Mouse (Mus musculus) gastrocnemius, adult 2 months (tissue): ENCODE results near the gene Gm12355. TPM values are rescaled to one million over a fixed set of nuclear protein-coding genes. Genes with fewer than 3 reads are reported as not detected.

Experiments
- DNase-seq: peaks from one replicate; pipeline ENCODE4 v3.0.0; 2022
- H3K27ac ChIP-seq: fragments of 200-600 bp; 2 replicates; pipeline ENCODE4 v1.8.1; 2022; ENCODE audit warnings: mild to moderate bottlenecking
- H3K4me3 ChIP-seq: fragments of 200-600 bp; 2 replicates; pipeline ENCODE4 v1.8.1; 2022; ENCODE audit warnings: mild to moderate bottlenecking, moderate library complexity
- CTCF ChIP-seq: fragments of 200-600 bp; IDR thresholded peaks from 2 replicates; pipeline ENCODE4 v1.8.1; 2022; ENCODE audit warnings: antibody characterized with exemption, mild to moderate bottlenecking, moderate library complexity
- intact Hi-C: fragments of 180-260 bp; cut with DNase I; formaldehyde crosslinking; loops from one replicate; pipeline ENCODE4 v1.15.1; 2025
- total RNA-seq, 2 experiments: library from RNA; stranded (reverse); gene quantifications; 2 replicates each; pipeline ENCODE4 v1.2.3; 2021

The Gm12355 gene
- total RNA-seq, 2 experiments from 2014 or later, result 4.6 to 5.6 TPM

DNA sequence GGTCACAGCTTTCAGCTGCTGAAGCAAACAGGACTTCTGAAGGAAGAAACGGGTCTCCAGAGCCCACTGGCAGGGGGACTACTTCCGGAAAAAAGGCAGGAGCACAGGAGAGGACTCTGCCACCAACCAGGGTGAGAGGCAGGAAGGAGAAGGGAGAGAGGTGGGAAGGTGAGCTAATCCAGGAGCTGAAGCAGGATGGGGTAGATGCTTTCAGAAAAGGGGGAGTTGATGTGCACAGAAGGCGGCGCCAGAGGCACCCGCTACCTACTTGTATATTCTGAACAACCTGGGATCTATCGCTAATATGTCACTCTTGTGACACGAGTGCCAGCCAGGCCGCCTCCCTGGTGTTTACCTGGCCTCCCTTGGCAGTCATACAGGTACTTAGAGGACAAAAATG lies 27.5 kb downstream of the Gm12355 start, which contains the start of gene Lrrc3c:
Gene Lrrc3c, plus strand, starts transcription at position 301 of the 400 bp plus-strand sequence.
- H3K4me3 ChIP-seq, result no peak within 1 kb of the TSS; the same call in 1 of the 2 replicates
- intact Hi-C loops, result loop anchor here (10.0 kb wide), 1 partner anchor 253 kb away; the partner anchor contains the start of gene Ppp1r1b
- no peak for DNase-seq
- no peak within 1 kb of the TSS for H3K27ac ChIP-seq
- no peak for TF ChIP-seq CTCF

DNA sequence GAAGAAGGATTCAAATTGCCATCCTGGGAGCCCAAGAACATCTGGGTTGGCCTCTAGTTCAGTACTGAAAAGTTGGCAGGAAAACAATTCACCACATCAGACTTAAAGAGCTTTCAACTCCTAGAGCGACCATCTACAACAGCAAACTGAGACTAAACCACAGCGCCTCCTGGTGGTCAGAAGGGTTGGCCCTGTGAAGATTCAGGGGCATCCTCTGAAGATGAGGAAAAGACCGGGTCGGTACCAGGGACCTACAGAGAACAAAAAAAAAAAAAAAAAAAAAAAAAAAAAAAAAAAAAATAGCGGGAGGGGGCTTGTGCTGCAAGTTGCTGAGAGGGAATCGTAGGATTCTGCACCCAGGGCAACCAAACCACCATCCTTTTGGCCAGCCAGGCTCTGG lies 28.1 kb downstream of the Gm12355 start:
- Histone ChIP-seq H3K27ac (no peak overlapping the region), H3K4me3 (no peak overlapping the region)
- DNase-seq, result peak; percentile 56
- TF ChIP-seq CTCF, result peak; percentile 72
- intact Hi-C loops, result loop anchor here (10.0 kb wide), 1 partner anchor 253 kb away; the partner anchor contains the start of gene Ppp1r1b

DNA sequence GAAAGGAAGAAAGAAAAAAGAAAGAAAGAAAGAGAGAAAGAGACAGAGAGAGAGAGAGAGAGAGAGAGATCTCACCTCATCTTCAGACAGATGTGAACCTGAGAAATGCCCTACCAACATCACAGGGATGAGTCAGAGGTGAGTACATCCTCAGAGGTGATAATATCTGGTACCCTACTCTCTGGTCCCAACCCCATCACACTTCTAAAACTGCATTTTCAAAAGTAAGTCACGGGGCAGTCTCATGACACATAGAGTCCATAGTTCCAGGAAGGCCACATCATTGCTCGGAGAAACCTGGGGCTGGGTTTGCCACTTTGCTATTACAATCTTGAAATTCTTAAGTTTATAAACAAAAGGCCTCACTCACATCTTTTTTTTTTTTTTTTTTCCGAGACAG lies 29.5 kb downstream of the Gm12355 start:
- no peak for TF ChIP-seq CTCF
- Histone ChIP-seq H3K27ac (no peak overlapping the region), H3K4me3 (no peak overlapping the region)
- intact Hi-C loops, result loop anchor here (2.0 to 10.0 kb wide), 2 partner anchors 39 to 251 kb away; partner anchors contain the start of gene Ppp1r1b
- DNase-seq, result no peak

DNA sequence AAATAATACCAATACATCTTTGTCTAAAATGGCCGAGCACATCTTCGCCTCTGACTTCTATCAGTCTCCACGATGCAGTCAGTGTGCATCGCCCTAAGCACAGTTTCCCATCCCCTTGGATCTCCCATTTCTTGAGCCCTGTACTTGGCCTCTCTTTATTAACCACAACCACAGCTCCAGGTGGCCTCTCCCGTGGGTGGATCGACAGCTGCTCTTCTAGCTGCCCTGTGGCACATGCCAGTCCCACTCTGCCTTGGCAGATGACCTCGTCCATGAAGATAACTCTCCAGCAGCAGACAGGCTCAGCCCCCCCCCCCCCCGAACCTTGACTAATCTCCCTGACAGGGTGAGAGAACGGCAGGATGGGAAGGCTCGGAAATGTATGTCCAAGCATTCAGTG lies 30.0 kb downstream of the Gm12355 start:
- DNase-seq, result no peak
- intact Hi-C loops, result loop anchor here (2.0 to 10.0 kb wide), 2 partner anchors 39 to 251 kb away; partner anchors contain the start of gene Ppp1r1b
- Histone ChIP-seq H3K4me3 (no peak overlapping the region), H3K27ac (no peak overlapping the region)
- no peak for TF ChIP-seq CTCF

DNA sequence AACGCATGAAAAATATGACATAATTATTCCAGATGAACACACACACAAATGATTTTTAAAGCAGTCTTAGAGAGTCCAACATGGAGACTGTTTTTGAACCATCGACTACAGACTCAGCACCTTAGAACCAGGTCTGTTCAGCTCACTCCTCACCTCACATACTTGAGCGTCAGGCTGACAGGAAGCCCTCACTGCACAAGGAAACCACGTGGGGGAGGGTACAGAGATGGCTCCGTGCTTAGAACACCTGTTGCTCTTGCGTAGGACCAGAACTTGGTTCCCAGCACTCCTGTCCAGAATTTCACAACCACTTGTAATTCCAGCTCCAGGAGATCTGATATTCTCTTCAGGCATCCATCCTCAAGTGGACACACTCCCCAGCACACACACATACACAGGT lies 30.4 kb downstream of the Gm12355 start:
- H3K27ac ChIP-seq, result no peak overlapping the region
- H3K4me3 ChIP-seq, result no peak overlapping the region
- intact Hi-C loops, result loop anchor here (2.0 to 10.0 kb wide), 2 partner anchors 38 to 250 kb away; partner anchors contain the start of gene Ppp1r1b
- DNase-seq, result no peak
- TF ChIP-seq CTCF, result no peak

DNA sequence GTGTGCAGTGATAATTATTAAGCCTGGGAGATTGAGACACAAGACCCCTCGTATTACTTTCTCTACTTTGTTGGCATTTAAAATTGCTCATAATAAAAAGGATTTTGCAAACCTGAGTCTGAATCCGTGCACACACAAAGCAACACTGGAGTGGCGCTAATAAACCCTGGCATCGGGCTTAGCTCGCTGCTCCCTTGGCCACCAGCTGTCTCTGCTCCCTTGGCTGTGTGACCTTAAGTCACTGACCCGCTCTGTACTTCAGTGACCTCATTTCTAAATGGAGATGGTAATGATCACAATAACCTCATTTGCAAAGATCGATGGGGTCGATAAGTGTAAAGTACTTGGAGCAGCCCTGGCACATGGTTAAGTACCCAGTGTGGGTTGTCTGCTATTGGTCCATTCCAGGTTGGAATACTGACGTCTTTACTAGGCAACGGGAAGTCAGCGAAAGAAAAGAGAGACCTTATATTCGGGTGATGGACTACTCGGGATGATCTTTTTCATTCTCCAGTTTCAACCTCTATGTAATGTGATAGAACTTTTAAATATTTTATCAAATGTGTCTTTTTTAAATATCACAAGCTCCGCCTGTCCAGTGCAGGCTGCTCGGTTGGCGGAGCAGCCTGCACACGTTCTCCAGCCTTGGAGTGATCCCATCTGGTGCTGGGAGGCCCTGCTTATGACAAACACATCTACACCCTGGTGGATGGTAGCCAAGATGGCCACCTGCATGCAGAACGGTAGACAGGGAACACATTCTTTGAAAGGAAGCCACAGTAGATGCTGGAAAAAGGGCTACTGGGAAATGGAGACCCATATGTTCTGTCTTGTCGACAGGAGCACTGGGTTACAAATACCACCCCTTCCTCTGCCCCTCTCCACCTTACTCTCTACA lies 34.7 kb downstream of the Gm12355 start:
- intact Hi-C loops, result loop anchor here (10.0 kb wide), 1 partner anchor 246 kb away; the partner anchor contains the start of gene Ppp1r1b
- TF ChIP-seq CTCF, result no peak
- Histone ChIP-seq H3K4me3 (no peak overlapping the region), H3K27ac (no peak overlapping the region)
- no peak for DNase-seq

DNA sequence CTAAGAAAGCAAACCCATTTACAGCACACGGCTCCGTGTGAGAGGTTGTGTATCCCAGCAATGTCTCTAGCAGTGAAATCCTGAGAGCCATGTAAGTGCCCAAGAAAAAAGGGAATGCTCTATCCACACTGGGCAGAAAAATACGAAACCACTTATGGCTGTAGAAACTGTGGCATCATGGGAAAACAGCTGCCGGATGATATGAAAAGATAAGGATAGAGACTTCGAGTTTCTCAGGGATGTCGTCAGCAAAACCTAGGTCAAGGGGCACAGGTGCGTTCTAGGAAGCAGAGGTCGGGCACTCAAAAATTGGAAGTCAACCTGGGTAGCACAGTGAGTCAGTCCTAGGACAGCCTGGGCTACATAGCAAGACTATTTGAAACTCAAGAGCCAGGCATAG lies 36.2 kb downstream of the Gm12355 start:
- H3K27ac ChIP-seq, result no peak overlapping the region

DNA sequence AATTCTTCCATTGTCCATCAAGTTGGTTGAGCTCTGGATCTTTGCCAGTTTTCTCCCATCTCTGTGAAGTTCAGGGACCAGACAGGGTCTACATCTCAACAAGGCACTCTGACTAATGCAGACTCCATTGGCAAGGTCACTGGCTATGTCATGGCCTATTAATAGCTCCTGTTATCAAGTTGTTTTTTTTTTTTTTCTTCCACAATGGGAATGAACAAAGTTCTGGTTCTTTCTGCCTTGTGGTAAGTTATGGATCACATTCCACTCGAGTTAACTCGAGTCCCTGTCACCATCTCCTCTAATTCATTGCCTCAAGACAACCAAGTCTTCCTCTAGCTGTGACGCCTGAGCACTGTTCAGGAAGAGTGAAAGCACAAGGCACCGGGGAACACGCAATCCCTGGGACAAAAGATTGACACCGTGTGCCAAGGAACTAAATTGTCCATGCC lies 36.6 kb downstream of the Gm12355 start:
- DNase-seq, result no peak
- no peak overlapping the region for H3K4me3 ChIP-seq
- no peak for TF ChIP-seq CTCF
- intact Hi-C loops, result loop anchor here (5.0 kb wide), 1 partner anchor 37 kb away; the partner anchor contains the start of gene Zpbp2
- H3K27ac ChIP-seq, result peak overlapping the region; percentile 94; the same call in 1 of the 2 replicates

More for the DNA sequence above, 36.2 kb downstream of the Gm12355 start:
- TF ChIP-seq CTCF, result no peak
- DNase-seq, result no peak
- no peak overlapping the region for H3K4me3 ChIP-seq
- intact Hi-C loops, result loop anchor here (5.0 kb wide), 1 partner anchor 37 kb away; the partner anchor contains the start of gene Zpbp2

DNA sequence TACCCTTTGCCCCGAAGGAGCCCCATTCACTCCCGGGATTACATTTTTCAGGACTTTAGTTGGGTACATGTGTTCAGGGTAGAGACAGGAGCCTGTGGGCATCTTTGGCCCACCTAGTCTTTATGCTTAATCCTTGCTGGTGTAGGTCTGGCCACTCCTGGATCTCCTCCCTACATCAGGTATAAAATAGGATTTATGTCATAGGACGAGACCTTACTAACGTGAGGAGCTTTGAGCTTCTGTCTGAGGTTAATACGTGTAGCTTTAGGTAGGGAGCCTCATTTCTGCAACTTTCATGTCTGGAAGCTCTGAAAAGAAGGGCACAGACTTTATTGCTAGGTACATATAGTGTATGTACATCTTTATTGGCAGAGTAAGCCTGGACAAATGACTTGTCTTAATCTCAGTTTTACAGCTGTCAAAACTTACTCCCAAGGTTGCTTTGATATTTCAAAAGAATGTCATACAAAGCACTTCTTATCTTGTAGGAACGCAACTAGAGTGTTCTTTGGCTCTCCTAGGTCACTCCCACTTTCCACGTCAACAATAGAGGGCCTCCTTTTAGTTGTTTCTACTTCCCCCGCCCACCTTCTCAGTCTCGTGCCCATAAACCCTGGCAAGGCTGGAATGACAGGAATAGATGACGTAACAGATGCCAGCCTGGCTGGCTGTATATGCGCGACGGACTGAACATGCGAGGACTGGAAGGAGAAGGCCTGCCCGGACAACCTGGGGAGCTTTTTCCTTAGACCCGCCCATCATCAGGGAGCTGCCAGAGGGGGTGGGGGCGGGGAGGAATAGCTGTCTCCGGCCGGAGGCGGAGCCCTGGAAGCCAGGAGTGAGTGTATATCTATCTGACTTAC lies 37.5 kb downstream of the Gm12355 start:
- no peak for TF ChIP-seq CTCF
- intact Hi-C loops, result loop anchor here (5.0 kb wide), 1 partner anchor 36 kb away; the partner anchor contains the start of gene Zpbp2

DNA sequence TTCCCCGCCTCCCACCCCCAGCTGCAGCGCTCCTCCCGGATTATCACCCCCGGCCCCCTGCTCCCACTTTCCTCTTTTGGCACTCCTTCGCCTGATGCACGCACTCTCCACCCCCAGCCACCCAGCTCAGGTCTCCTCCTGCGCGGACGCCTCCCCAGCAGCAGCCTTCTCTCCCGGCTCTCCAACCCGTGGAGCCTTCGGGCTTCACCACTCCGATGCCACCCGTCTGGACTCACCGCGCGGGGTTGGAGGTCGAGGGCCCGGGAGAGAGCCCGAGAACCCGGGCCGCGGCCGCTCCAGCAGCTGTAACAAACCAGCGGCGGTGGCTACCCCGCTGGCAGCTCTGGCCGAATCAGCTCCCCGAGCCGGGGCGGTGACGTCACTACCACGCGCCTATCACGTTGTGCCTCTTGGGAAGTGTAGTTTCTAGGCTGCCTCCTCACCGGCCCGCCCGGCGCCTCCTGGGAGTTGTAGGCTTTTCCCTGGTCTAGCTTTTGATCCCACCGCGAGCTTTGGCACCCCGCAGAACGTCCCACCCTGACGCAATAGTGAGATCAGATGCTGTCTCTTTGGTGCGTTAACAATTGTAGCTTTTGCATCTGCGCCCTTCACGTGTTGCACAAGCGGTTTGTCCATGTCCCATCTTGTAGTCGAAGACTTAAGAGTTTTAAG lies 38.4 kb downstream of the Gm12355 start, which contains the start of gene Ormdl3:
Gene Ormdl3, minus strand, starts transcription at position 477 of the 672 bp plus-strand sequence.
- DNase-seq, result peak; percentile 99
- Histone ChIP-seq H3K27ac (peak within 1 kb of the TSS; percentile 94), H3K4me3 (peak within 1 kb of the TSS; percentile 82)
- TF ChIP-seq CTCF, result no peak
- intact Hi-C loops, result loop anchor here (5.0 kb wide), 1 partner anchor 35 kb away; the partner anchor contains the start of gene Zpbp2

More for the DNA sequence above, 37.5 kb downstream of the Gm12355 start:
- Histone ChIP-seq H3K4me3 (peak overlapping the region; percentile 82), H3K27ac (peak overlapping the region; percentile 94)
- DNase-seq, result peak; percentile 76

DNA sequence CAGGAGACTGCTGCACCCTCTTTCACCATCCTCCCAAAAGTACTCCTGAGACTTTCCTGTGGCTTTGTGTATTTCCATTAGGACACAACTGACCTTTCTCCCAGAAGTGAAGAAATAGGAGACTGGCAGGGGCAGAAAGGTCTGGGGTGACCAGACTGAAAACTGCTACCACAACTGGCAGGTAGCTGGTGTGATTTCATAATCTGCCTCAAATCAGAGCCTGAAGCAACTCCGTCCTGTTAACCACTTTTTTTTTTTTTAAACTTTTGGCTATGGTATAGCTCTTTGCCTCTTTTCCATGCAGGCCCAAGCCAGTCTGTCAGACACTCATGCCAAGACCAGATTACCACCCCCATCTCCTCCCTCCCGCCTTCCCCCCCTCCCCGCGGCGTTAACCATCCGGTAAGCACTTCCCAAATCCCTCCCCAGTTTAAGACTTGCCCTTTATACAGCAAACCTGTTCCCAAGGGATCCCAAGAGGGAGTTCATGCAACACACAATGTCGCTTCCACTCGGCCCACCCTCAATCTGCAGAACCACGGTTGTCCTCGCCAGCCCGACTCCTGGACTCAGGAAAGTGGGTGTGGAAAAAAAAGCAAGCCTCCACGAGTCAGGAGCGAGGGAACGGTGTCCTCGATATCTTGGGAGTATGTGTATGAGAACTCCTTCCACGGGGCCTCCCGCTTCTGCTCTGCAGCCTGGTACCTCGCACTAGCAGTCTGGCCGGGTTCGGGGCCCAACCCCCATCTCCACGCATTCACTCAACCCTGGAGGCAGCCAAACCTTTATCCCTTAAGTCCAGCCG lies 39.2 kb downstream of the Gm12355 start:
- intact Hi-C loops, result loop anchor here (5.0 kb wide), 1 partner anchor 34 kb away; the partner anchor contains the start of gene Zpbp2
- peak; percentile 30 for DNase-seq

More for the DNA sequence above, 39.2 kb downstream of the Gm12355 start:
- Histone ChIP-seq H3K27ac (peak overlapping the region; percentile 94), H3K4me3 (peak overlapping the region; percentile 82)
- TF ChIP-seq CTCF, result no peak
